Mouse (Mus musculus) heart, postnatal 0 days (tissue): ENCODE measurements at regions not wholly inside any gene's neighbourhood (a gene's known extent, or its start where the extent isn't known, plus 50 kb on each side); places are given as distances from the start of the nearest gene placed in this dataset.

ENCODE experiments used
- ATAC-seq: fragments of 200-750 bp; cut with Nextera tagmentation; 2 replicates; pipeline ENCODE4 v1.8.0; 2017; ENCODE audit warnings: low read depth, moderate number of reproducible peaks, moderate library complexity; ENCODE audit not compliant: insufficient read depth
- DNase-seq: peaks from one replicate; pipeline ENCODE4 v3.0.0-alpha.2; 2016; ENCODE audit warnings: low spot score
- H3K27ac ChIP-seq: fragments of 300-500 bp; sonication (generic); 2 replicates; pipeline ENCODE4 v1.5.1; 2014; ENCODE audit warnings: low read depth, mild to moderate bottlenecking
- H3K27me3 ChIP-seq: fragments of 300-500 bp; sonication (generic); 2 replicates; pipeline ENCODE4 v1.6.1; 2014; ENCODE audit warnings: low read length, mixed read lengths; ENCODE audit not compliant: control insufficient read depth, insufficient read depth
- H3K36me3 ChIP-seq: fragments of 300-500 bp; sonication (generic); replicated peaks from 2 replicates; pipeline ENCODE4 v1.6.1; 2014; ENCODE audit warnings: low read length, mixed read lengths; ENCODE audit not compliant: control insufficient read depth, insufficient read depth
- H3K4me1 ChIP-seq: fragments of 300-500 bp; sonication (generic); 2 replicates; pipeline ENCODE4 v1.6.1; 2014; ENCODE audit warnings: antibody characterized with exemption; ENCODE audit not compliant: control insufficient read depth, insufficient read depth
- H3K4me2 ChIP-seq: fragments of 300-500 bp; sonication (generic); 2 replicates; pipeline ENCODE4 v1.6.1; 2014; ENCODE audit warnings: low read depth, mild to moderate bottlenecking, low read length, moderate library complexity
- H3K4me3 ChIP-seq: fragments of 300-500 bp; sonication (generic); 2 replicates; pipeline ENCODE4 v1.5.1; 2014; ENCODE audit warnings: low read depth, low read length
- H3K9ac ChIP-seq: fragments of 300-500 bp; sonication (generic); replicated peaks from 2 replicates; pipeline ENCODE4 v1.6.1; 2014; ENCODE audit warnings: low read depth, low read length, mixed read lengths
- H3K9me3 ChIP-seq: fragments of 300-500 bp; sonication (generic); replicated peaks from 2 replicates; pipeline ENCODE4 v1.6.1; 2016; ENCODE audit warnings: low read length; ENCODE audit not compliant: control insufficient read depth
- CTCF ChIP-seq: IDR thresholded peaks from 2 replicates; pipeline ENCODE4 v1.5.1; 2016; ENCODE audit warnings: antibody characterized with exemption, control low read depth, low read depth
- EP300 ChIP-seq: IDR thresholded peaks from 2 replicates; pipeline ENCODE4 v1.6.1; 2016; ENCODE audit warnings: antibody characterized with exemption, low read depth
- WGBS: fragments of 180-500 bp; shearing (Covaris S2); extraction: QIAGEN DNeasy Blood & Tissue Kit; methylation state at CpG from one replicate; pipeline ENCODE4 v1.1.7; 2014; 5-methylcytosine and 5-hydroxymethylcytosine counted together

- ATAC-seq (no peak), DNase-seq (no peak)
- H3K9ac ChIP-seq = no peak overlapping the region
- H3K9me3 ChIP-seq = no peaks in the 10 kb centered on the region
- no peak overlapping the region for H3K4me2 ChIP-seq
- no peaks in the 10 kb centered on the region for H3K4me1 ChIP-seq
- H3K4me3 ChIP-seq = no peak overlapping the region
- WGBS = 90% methylated on average over 17 of the region's 17 CpGs
- no peak overlapping the region for H3K27ac ChIP-seq
- no peaks in the 10 kb centered on the region for H3K36me3 ChIP-seq
- no peaks in the 10 kb centered on the region for H3K27me3 ChIP-seq
- TF ChIP-seq CTCF (no peak), EP300 (no peak)
Observed at GRCm38 (mm10) chr12:25344354-25344753, 247.4 kb upstream of the Id2 start.

- no peaks in the 10 kb centered on the region for H3K9me3 ChIP-seq
- H3K4me3 ChIP-seq = no peak overlapping the region
- no peaks in the 10 kb centered on the region for H3K36me3 ChIP-seq
- ATAC-seq (no peak), DNase-seq (no peak)
- H3K4me2 ChIP-seq = no peak overlapping the region
- no peak overlapping the region for H3K9ac ChIP-seq
- H3K27me3 ChIP-seq = 0 out of 2 replicates have a peak, but pooled peaks cover 3% of the 10 kb centered on the region
- H3K27ac ChIP-seq = no peak overlapping the region
- no peaks in the 10 kb centered on the region for H3K4me1 ChIP-seq
- TF ChIP-seq CTCF (0 out of 2 replicates have a peak, but pooled peaks have one; percentile 9), EP300 (no peak)
- WGBS = 50% methylated on average over 1 of the region's 1 CpGs
Observed at GRCm38 (mm10) chr12:25338771-25339170, 241.8 kb upstream of the Id2 start.

DNA sequence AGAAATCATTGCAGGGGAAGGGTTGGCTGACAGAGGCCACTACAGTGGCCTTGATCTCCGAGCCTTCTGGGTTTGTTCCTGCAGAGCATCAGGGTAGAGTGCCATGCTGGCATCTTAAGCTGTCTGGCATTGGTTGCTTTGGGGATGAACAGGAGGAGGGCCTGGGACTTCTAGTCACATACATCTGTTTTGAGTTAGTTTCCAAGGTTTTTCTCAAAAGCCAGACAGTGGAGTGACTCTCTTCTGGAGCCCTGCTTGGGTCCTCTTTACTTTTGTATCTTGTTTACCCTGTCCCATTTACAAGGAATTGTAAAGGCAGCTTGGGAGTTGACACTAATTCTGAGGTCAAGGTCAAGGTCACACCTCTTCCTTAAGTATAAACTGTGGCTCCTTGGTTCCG is 239.0 kb upstream of the Id2 start:
- H3K4me1 ChIP-seq = no peaks in the 10 kb centered on the region
- H3K4me2 ChIP-seq = no peak overlapping the region
- no peak for DNase-seq
- no peaks in the 10 kb centered on the region for H3K9me3 ChIP-seq
- no peak for ATAC-seq
- H3K36me3 ChIP-seq = no peaks in the 10 kb centered on the region
- no peak overlapping the region for H3K27ac ChIP-seq
- H3K27me3 ChIP-seq = 0 out of 2 replicates have a peak, but pooled peaks cover 3% of the 10 kb centered on the region
- no peak overlapping the region for H3K4me3 ChIP-seq
- 76% methylated on average over 2 of the region's 2 CpGs for WGBS
- TF ChIP-seq CTCF (no peak), EP300 (no peak)
- no peak overlapping the region for H3K9ac ChIP-seq

DNA sequence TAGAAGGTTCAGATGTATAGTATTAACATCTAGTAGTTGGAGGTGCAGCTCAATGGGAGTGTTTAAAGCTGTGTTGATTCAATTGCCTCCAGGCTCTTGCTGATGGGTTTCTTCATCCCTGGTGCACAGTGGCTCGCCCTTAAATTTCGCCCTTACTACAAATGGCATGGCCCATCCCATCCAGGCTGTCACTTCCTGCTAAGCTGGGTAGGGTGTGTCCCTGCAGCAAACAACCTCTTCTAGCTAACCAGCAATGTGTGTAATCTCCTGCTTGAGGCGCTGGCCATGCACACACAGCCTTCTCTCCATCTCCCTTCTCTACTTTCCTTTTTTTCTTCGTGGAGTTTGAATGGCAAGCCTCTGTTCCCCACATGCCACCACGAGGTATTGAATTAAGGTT is 238.1 kb upstream of the Id2 start:
- ATAC-seq (no peak), DNase-seq (no peak)
- WGBS = 85% methylated on average over 5 of the region's 5 CpGs
- Histone ChIP-seq H3K4me3 (no peak overlapping the region), H3K36me3 (no peaks in the 10 kb centered on the region), H3K27me3 (0 out of 2 replicates have a peak, but pooled peaks cover 3% of the 10 kb centered on the region), H3K9me3 (no peaks in the 10 kb centered on the region), H3K9ac (no peak overlapping the region), H3K27ac (no peak overlapping the region), H3K4me1 (0 out of 2 replicates have a peak, but pooled peaks cover 2% of the 10 kb centered on the region), H3K4me2 (no peak overlapping the region)
- TF ChIP-seq CTCF = no peak
- TF ChIP-seq EP300 = no peak

DNA sequence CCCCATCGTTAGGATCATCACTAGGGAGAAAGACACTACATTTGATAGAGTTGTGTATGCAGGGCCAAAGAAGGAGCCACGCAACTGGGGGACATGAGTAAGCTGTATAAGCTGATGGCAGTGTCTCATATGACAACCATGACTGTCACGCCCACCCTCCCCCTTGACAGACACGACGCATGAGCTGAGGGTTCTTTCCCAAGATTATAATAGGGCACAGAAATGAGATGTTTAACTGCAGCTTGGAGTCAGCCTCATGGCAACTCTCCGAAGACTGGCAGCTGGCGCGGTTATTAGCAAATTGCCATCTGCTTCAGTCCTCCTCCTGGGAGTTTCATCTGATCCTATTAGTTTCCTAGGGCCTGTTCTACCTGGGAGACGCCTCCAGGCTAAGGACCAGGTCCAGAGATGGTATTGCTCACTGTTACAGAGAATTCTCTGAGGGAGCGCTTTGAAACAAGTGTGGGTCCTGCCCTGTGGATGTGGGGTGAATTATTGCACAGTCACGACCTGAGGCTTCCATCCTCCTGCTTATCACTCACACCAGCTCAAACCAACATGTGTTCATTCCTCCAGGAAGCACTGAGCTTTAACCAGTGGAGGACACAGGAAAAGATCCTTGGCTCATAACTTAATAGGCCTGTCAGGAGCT is 235.6 kb upstream of the Id2 start:
- H3K27me3 ChIP-seq = 0 out of 2 replicates have a peak, but pooled peaks cover 3% of the 10 kb centered on the region
- no peaks in the 10 kb centered on the region for H3K9me3 ChIP-seq
- ATAC-seq (no peak), DNase-seq (no peak)
- no peaks in the 10 kb centered on the region for H3K36me3 ChIP-seq
- H3K4me2 ChIP-seq = no peak overlapping the region
- TF ChIP-seq CTCF (no peak), EP300 (no peak)
- peaks cover 10% of the 10 kb centered on the region; the same call in 1 of the 2 replicates for H3K4me1 ChIP-seq
- H3K27ac ChIP-seq = no peak overlapping the region
- H3K9ac ChIP-seq = no peak overlapping the region
- no peak overlapping the region for H3K4me3 ChIP-seq
- WGBS = 90% methylated on average over 11 of the region's 11 CpGs
